11 mouse cellular contexts compared by ENCODE assay signal in genomic region chr13:15985761-15986160, GRCm38 (mm10). TPM values are rescaled to one million over a fixed set of nuclear protein-coding genes. Genes with fewer than 3 reads are reported as not detected.
DNase-seq lines count a peak whose midpoint lies in the region; ATAC-seq and TF ChIP-seq lines count a peak whose summit lies in the region.
"Had no signal": no experiment of that assay in that cellular context is flagged by ENCODE, and none has a peak within 500 bp of the region (broad histone marks: within the 10 kb centered on the region; RNA-seq: fewer than 3 reads in every experiment).

No protein-coding gene starts in this region.

- H3K27me3 ChIP-seq in forebrain, embryonic 14.5 days (replicated peaks; ENCODE audit: control insufficient read depth, insufficient read depth, low read length), result no peaks in the 10 kb centered on the region
- H3K27me3 ChIP-seq in forebrain, embryonic 11.5 days (ENCODE audit: control insufficient read depth, insufficient read depth, low read length), result no peaks in the 10 kb centered on the region
- H3K27me3 ChIP-seq in MEL (ENCODE audit: control insufficient read depth in 1 of 2, insufficient read depth in 2 of 2, low read length in 2 of 2), result no peaks in the 10 kb centered on the region
- H3K27me3 ChIP-seq: forebrain, embryonic 13.5 days had no signal

- no peaks in the 10 kb centered on the region for H3K9me3 ChIP-seq in forebrain, embryonic 14.5 days (replicated peaks; ENCODE audit: control insufficient read depth, low read length)
- H3K9me3 ChIP-seq in forebrain, embryonic 11.5 days (ENCODE audit: control insufficient read depth, low read length), result no peaks in the 10 kb centered on the region
- no peaks in the 10 kb centered on the region for H3K9me3 ChIP-seq in MEL (replicated peaks; ENCODE audit: insufficient read depth, low read length)
- H3K9me3 ChIP-seq: forebrain, embryonic 13.5 days had no signal

- intact Hi-C loops in left cerebral cortex, postnatal 4 days (cut with DNase I), result loop anchor here (5.0 kb wide), 1 partner anchor 1597 kb away; no protein-coding TSS in a partner anchor

- no peak for TF ChIP-seq EP300 in MEL (IDR thresholded peaks at IDR 0.05; ENCODE audit: low read depth in 1 of 2, low read length in 2 of 2)

- ATAC-seq in forebrain, embryonic 14.5 days, result no peak
- ATAC-seq in forebrain, embryonic 11.5 days (replicated peaks; ENCODE audit: low FRiP score), result no peak
- peak; percentile 67 for ATAC-seq in megakaryocyte, adult 5-6 weeks (ENCODE audit: poor library complexity, severe bottlenecking)
- ATAC-seq: forebrain, embryonic 13.5 days had no signal

- 70% methylated on average over 2 of the region's 2 CpGs for WGBS in forebrain, embryonic 14.5 days
- WGBS in forebrain, embryonic 11.5 days, result 72% methylated on average over 2 of the region's 2 CpGs

- no peaks in the 10 kb centered on the region for H3K36me3 ChIP-seq in forebrain, embryonic 14.5 days (ENCODE audit: control insufficient read depth, insufficient read depth, low read length)
- no peaks in the 10 kb centered on the region for H3K36me3 ChIP-seq in forebrain, embryonic 11.5 days (ENCODE audit: control insufficient read depth, insufficient read depth, low read length)
- H3K36me3 ChIP-seq in MEL (ENCODE audit: control insufficient read depth in 1 of 2, insufficient read depth in 2 of 2, low read length in 2 of 2), result no peaks in the 10 kb centered on the region

- H3K4me1 ChIP-seq in forebrain, embryonic 14.5 days (ENCODE audit: control insufficient read depth, insufficient read depth, low read length), result no peaks in the 10 kb centered on the region
- H3K4me1 ChIP-seq in forebrain, embryonic 11.5 days (replicated peaks; ENCODE audit: control insufficient read depth, insufficient read depth, low read length), result no peaks in the 10 kb centered on the region
- no peaks in the 10 kb centered on the region for H3K4me1 ChIP-seq in MEL (ENCODE audit: control insufficient read depth in 1 of 2, insufficient read depth in 2 of 2, low read length in 2 of 2)
- H3K4me1 ChIP-seq: forebrain, embryonic 13.5 days had no signal

- H3K9ac ChIP-seq in forebrain, embryonic 14.5 days (ENCODE audit: low read length), result no peak overlapping the region
- no peak overlapping the region for H3K9ac ChIP-seq in forebrain, embryonic 11.5 days (ENCODE audit: low read length)
- no peak overlapping the region for H3K9ac ChIP-seq in MEL (ENCODE audit: control insufficient read depth, low read depth, low read length, poor library complexity, severe bottlenecking)
- H3K9ac ChIP-seq: forebrain, embryonic 13.5 days had no signal

- TF ChIP-seq POLR2A in MEL (IDR thresholded peaks at IDR 0.05; ENCODE audit: control insufficient read depth in 1 of 2, insufficient read depth in 1 of 2, low read depth in 1 of 2, low read length in 2 of 2, poor library complexity in 1 of 2), result no peak

- TF ChIP-seq RAD21 in MEL (IDR thresholded peaks at IDR 0.05; ENCODE audit: low read depth, low read length), result peak; percentile 40

- H3K79me2 ChIP-seq in MEL (ENCODE audit: control insufficient read depth, insufficient read depth, low read length, poor library complexity), result no peaks in the 10 kb centered on the region

- peak; percentile 54 for DNase-seq in forebrain, embryonic 14.5 days (ENCODE audit: low spot score)
- DNase-seq in forebrain, embryonic 11.5 days (ENCODE audit: low spot score), result no peak
- DNase-seq in layer of hippocampus, adult 9-10 months (ENCODE audit: low spot score), result peak; percentile 20
- DNase-seq in layer of hippocampus, adult 11-12 months (ENCODE audit: low spot score), result no peak
- peak; percentile 1 for DNase-seq in MEL (ENCODE audit: low read depth, low spot score)
- no peak for DNase-seq in left cerebral cortex, postnatal 4 days
- DNase-seq in cerebellum, adult 9-11 months, result no peak
- DNase-seq: adrenal gland, adult 2 months had no signal

- H3K4me3 ChIP-seq in forebrain, embryonic 14.5 days (ENCODE audit: low read depth, low read length), result no peak overlapping the region
- no peak overlapping the region for H3K4me3 ChIP-seq in forebrain, embryonic 11.5 days (ENCODE audit: low read depth, low read length)
- no peak overlapping the region for H3K4me3 ChIP-seq in MEL (ENCODE audit: control insufficient read depth in 1 of 2, insufficient read depth in 1 of 2, low read depth in 2 of 2, low read length in 2 of 2)
- H3K4me3 ChIP-seq: forebrain, embryonic 13.5 days had no signal

- H3K4me2 ChIP-seq in forebrain, embryonic 14.5 days (ENCODE audit: low read length), result no peak overlapping the region
- H3K4me2 ChIP-seq in forebrain, embryonic 11.5 days (ENCODE audit: low read depth, low read length, severe bottlenecking), result no peak overlapping the region
- H3K4me2 ChIP-seq: forebrain, embryonic 13.5 days; heart, embryonic 11.5 days had no signal

- H3K27ac ChIP-seq in forebrain, embryonic 14.5 days (ENCODE audit: low read depth, low read length), result no peak overlapping the region
- no peak overlapping the region for H3K27ac ChIP-seq in forebrain, embryonic 11.5 days (ENCODE audit: low read depth, low read length)
- no peak overlapping the region for H3K27ac ChIP-seq in MEL (ENCODE audit: control insufficient read depth, low read depth, low read length)
- H3K27ac ChIP-seq: forebrain, embryonic 13.5 days had no signal

- TF ChIP-seq CTCF in MEL (IDR thresholded peaks at IDR 0.05 in 2 of 3, conservative IDR thresholded peaks at IDR 0.05 in 1 of 3; ENCODE audit: control insufficient read depth in 1 of 3, insufficient read depth in 1 of 3, low read depth in 2 of 3, low read length in 3 of 3, poor library complexity in 1 of 3, severe bottlenecking in 1 of 3), result peak in 1 of 3 experiments; percentile 33; a peak in 2 of 6 replicates

TF ChIP-seq in MEL, 35 proteins besides CTCF, POLR2A, EP300 and RAD21:
- TF ChIP-seq ELF1 (IDR thresholded peaks at IDR 0.05; ENCODE audit: low read depth, low read length) (no peak), SMC3 (IDR thresholded peaks at IDR 0.05; ENCODE audit: low read depth, low read length) (peak; percentile 16; the same call in 1 of the 2 replicates)

RNA-seq across cellular contexts. Expression of gene Inhba, which starts 25.9 kb away (rescaled TPM):
- 1.1 and 2.0 TPM in 2 replicates for polyA plus RNA-seq in forebrain, embryonic 14.5 days (2014; fragmentation: Nextera tagmentation; extraction: Ambion mirVana)
- polyA plus RNA-seq in forebrain, embryonic 11.5 days (2014; fragmentation: Nextera tagmentation; extraction: Ambion mirVana), result 0.23 and 0.77 TPM in 2 replicates
- total RNA-seq in MEL (2012; rRNA removed), result not detected in 2 replicates
- polyA plus RNA-seq in MEL (2012; ENCODE audit: insufficient read depth in 1 of 2, insufficient read length in 2 of 2, low read depth in 1 of 2, low replicate concordance in 2 of 2, missing spikeins in 1 of 2), result not detected
- 6.1 and 9.2 TPM in 2 replicates for total RNA-seq in megakaryocyte, adult 5-6 weeks (2015)
- total RNA-seq in megakaryocyte, adult 5-6 weeks (2017), result 2.6 and 5.4 TPM in 2 replicates
- 10 to 100 TPM; 27.4 to 31.8 TPM for total RNA-seq in left cerebral cortex, postnatal 4 days (2021)

Comparison
In these comparisons a context has a peak if more than half of its experiments do, and no peak if none do; other contexts are left out.
1. DNase-seq: peak in forebrain, embryonic 14.5 days (single experiment), layer of hippocampus, adult 9-10 months (single experiment) and MEL (single experiment); none in forebrain, embryonic 11.5 days (single experiment), layer of hippocampus, adult 11-12 months (single experiment), left cerebral cortex, postnatal 4 days (single experiment) and cerebellum, adult 9-11 months (single experiment).